Mouse (Mus musculus): ENCODE data around the gene Sema3b.

DNA sequence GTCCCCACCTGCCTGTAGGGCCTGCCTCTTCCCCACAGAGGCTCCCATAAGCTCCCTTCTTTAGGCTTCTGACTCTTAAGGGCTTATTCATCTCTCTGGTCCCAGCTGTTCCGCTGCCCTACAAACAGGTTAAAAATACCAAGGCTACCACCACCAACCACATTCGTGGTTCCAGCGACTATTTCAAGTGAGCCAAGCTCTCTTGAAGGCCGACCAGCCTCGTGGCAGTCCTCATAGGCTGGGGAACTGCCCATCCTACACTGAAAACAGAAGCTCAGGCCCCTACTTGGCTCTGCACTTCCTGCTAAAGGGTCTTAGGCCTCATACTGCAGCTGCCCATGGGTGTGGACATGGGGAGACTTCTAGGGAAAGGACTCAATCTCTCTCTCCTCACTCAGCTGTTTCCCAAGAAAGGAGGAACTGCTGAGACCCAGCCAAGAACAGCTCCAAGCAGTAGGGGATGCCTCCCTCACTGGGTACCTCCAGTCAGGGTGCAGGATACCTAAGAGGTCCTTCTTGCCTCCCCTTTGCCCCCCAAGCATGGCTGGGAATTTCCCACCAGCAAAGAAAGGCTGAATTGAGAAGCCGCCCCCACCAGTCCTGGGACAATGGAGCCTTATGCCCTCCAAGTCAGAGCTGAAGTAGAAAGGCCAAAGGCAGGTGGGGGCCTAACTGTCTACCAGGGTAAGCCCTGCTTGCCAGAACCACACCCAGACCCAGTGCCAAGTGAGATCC is 2.6 kb upstream of the Sema3b start:
- no peak for TF ChIP-seq CTCF (IDR thresholded peaks at IDR 0.05; ENCODE audit: insufficient read depth, low read length)
- TF ChIP-seq POLR2A (IDR thresholded peaks at IDR 0.05; ENCODE audit: borderline replicate concordance, extremely low read depth, low read depth, low read length): no peak

All from lung, adult 2 months (tissue).